Mouse (Mus musculus): ENCODE data around the gene Cdhr2.

Gene Cdhr2

DNA sequence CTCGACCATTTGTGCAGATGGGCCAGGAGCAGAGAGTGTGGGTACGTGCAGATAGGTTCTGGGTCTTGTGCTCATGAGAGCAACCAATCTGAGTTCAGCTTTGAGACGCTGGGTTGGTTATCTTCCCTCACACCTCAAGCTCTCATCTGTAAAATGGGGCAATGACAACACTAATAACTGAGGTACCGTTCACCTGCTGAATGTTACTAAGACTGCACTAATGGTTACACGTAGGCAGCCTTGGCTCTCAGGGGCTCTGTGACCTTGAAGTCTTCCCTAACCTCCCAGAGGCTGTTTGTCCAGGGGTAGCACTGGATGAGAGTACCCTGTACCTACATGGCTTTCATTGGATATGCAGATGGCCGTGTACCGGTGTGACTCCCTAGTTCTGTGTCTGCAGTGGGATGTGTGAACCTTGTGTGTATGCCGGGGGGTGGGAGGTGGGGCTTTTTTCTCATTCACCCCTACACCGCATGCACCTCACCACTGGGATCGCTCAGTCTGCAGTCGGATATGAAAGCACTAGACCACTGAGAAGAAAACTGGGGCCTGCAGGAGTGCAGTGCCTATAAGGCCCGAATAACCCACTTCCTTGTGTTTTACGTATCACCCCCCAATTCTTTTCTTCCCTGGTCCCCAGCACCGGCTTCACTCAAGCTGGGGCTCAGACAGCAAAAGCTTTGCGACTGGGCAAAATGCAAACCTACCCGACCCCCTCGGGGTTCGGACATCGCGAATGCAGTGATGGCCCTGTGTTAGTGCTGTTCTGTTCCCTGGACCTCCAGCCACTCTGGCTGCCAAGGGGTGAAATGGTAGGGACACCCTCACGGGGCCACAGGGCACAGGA lies 8.3 kb upstream of the Cdhr2 start:
- in situ Hi-C loops (cut with MseI, MboI): no loop called here

- in situ Hi-C loops (cut with MseI, MboI): no loop called here
Observed at GRCm38 (mm10) chr13:54693558-54694347, 7.5 kb upstream of the Cdhr2 start, which contains the start of gene Rnf44. Gene Rnf44, minus strand, starts transcription at chr13:54693907.

DNA sequence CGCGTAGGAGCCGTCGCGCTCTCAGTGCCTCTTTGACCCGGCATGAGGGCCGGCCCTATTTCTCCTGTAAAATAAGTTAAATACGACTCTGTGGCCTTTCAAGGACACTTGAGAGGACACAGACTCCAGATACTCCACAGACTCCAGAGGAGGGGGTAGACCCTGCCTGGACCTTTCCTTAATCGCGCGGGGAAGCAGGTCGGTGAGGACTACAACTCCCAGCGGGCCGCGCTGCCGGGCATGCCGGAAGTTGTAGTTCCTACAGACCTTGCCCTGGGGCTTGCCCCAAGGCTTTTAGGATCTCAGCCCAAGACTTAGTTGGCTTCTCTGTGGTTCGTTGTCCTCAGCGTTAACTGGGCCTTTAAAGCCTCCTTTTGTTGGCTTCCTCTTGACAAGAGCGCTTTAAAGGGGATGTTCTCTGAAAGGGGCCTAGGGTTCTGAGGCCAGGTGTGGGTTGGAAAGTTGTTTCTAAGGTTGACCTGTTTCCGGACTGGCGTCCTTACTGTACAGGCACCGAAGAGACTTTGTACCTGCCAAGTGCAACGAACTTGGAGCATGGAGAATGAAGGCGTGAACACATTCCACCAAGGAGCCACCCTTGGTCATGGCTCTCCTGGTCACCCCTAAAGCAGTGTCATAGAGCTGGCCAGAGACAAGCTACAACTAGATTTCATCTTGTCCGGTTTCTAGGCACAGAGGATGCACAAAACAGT lies 6.8 kb upstream of the Cdhr2 start:
- in situ Hi-C loops (cut with MseI, MboI): no loop called here

DNA sequence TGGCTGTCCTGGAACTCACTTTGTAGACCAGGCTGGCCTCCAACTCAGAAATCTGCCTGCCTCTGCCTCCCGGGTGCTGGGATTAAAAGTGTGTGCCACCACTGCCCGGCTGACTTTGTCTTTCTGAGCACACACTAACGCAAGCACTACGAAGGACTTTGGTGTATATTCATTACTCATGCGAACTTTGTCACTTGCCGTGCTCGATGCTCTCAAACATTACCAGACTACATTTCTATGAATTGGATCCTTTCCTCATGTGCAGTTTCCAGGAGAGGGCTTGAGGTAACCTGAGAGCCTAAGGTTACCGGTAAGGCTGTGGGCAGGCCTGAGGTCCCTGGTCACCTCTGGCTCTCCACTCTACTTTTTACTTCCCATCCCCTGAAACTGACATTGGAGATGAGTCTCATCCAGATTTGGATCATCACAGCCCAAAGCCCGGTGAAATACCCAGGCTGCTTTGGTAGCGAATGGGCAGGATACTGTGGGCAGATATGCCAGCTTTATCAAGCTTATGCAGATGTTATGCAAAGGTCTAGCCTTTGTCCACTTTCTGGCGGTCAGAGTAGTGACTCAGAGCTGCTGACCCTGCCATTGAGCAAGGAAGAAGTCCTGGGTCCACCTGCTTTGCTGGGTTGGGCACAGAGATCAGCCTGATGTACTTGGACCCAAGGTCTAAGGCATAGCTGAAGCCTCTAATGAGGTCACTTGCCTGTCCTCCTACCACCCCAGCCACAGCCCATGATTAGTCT lies 5.6 kb upstream of the Cdhr2 start:
- in situ Hi-C loops (cut with MseI, MboI): no loop called here

DNA sequence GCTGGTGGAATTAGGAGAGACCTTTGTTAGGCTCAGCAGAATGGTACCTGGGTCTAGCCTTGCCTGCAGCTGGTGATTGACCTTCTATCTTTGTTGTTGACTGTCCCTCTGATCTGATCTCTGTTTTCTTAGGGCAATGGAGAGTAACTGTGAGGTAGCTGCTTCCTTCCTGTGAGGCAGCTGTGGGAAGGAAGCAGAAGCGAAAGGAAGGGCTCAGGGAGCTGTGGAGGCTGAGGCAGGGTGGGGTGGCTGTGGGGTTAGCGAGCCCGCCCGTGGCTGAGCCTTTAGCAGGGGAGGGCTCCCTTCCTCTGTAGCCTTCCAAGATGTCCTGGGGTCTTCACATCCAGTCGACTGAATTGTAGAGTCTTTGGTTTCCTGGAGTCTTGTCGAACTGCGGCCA lies 1.2 kb downstream of the Cdhr2 start:
- in situ Hi-C loops (cut with MseI, MboI): no loop called here

GRCm38 (mm10) chr13:54704890-54705289 lies 3.6 kb downstream of the Cdhr2 start:
- in situ Hi-C loops (cut with MseI, MboI): no loop called here

GRCm38 (mm10) chr13:54710866-54711265 lies 9.6 kb downstream of the Cdhr2 start:
- in situ Hi-C loops (cut with MseI, MboI): no loop called here

DNA sequence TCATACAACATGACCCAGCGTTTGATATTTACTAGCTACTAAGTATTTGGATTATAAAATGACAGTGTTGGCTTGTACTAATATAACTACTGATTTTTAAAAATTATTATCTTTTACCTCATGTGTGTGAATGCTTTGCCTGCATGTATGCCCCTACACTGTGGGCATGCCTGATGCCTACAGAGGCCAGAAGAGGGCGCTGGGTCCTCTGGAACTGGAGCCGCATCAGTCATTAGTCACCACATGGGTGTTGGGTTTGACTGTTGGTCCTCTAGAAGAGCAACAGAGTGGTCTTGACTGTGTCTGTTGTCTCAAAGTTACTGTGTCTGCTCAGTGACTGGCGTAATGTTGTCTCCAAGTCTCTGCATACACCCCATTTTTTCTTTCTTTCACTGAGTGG lies 13.1 kb downstream of the Cdhr2 start:
- in situ Hi-C loops (cut with MseI, MboI): no loop called here

DNA sequence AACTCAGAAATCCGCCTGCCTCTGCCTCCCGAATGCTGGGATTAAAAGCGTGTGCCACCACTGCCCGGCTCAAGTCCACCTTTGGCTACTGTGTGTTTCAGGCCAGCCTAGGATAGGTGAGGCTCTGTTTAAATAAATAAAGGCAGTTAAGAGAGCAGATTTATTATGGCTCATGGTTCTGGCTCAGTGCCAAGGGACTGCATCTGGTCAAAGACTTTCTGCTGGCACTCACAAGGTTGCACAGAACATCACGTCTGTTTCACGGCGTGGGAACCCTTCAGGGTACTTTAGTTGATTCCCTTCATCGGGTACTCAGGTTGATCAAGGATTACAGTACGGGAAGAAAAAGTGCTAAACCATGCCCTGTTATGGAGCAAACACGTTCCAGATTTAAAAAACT lies 13.7 kb downstream of the Cdhr2 start:
- in situ Hi-C loops (cut with MseI, MboI): loop anchor here in 1 of 2 experiments (5.0 kb wide), 1 partner anchor 52 kb away; the partner anchor contains the start of gene Sncb

DNA sequence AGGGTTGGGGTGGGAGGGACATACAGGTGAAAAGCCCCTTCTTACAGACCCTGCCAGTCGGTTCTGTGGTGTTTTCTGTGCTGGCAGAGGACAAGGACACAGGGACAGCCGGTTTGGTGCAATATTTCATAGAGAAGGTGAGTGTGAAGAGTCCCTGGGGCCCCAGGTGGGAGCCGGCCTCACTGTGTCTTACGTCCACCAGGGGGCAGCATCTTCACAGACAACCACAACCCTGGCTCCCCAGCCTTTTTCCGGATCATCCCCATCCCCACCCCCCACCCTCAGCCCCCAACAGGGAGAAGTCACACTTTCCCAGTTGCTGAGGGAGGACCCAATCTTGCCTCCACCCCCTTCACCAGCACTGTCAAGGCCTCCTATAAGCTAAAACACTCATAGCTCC lies 15.7 kb downstream of the Cdhr2 start:
- in situ Hi-C loops (cut with MseI, MboI): loop anchor here in 1 of 2 experiments (5.0 kb wide), 1 partner anchor 50 kb away; the partner anchor contains the start of gene Sncb

DNA sequence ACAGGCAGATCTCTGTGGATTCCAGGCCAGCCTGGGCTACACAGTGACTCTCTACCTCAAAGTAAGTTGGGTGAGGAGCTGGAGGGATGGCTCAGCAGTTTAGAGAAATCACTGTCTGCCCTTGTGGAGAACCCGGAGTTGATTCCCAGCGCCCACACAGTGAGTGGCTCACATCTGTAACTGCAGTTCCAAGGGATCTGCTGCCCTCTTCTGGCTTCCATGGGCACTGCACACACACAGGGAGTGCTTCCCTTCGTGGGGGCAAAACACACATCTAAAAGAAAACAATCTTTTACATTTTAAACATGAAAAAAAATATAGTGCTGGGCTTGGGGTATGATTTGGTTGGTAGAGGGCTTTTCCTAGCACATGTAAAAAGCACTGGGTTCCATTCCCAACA lies 21.9 kb downstream of the Cdhr2 start:
- in situ Hi-C loops (cut with MseI, MboI): no loop called here

- in situ Hi-C loops (cut with MseI, MboI): no loop called here
Observed at GRCm38 (mm10) chr13:54726131-54726530, 24.9 kb downstream of the Cdhr2 start.

DNA sequence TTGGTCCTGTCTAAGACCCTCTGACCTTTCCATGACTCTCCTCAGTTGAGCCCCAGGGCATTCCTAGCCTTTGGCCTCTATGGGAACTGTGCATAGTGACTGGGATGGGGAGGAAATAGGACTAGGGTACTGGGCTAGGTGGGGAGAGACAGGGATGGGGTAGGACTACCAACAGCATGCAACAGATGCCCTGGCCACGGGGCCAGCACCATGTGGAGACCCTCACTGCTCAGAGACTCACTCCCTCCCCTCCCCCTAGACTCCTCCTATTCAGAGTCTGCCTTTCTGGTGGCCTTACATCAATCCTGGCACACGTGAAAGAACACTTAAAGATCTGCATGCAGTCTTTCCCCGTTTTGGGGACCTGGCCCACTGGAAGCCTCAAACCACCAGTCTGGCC lies 35.7 kb downstream of the Cdhr2 start:
- in situ Hi-C loops (cut with MseI, MboI): no loop called here

- in situ Hi-C loops (cut with MseI, MboI): no loop called here
Observed at GRCm38 (mm10) chr13:54737488-54738212, 36.4 kb downstream of the Cdhr2 start.

GRCm38 (mm10) chr13:54738213-54738601 lies 36.9 kb downstream of the Cdhr2 start:
- in situ Hi-C loops (cut with MseI, MboI): no loop called here

DNA sequence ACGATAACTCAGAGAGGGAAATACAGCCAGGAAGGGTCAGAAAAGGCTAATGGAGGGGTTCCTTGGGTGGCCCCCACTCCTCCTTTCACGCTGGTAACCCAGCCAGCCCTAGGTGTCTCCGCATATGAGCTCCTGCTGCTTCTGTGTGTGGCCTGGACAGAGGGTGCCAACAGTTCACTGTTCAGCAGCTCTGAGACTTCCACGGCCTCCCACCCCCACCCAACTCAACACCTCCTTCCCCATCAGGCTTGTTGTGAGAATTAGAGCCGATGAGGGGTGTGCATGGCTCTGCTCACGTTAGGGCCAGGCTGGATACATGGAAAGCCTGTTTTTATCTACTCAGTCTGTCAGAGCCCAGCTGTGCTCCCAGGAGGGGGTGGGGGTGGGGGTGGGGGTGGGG lies 44.8 kb downstream of the Cdhr2 start:
- in situ Hi-C loops (cut with MseI, MboI): no loop called here

- in situ Hi-C loops (cut with MseI, MboI): no loop called here
Observed at GRCm38 (mm10) chr13:54746896-54747295, 45.6 kb downstream of the Cdhr2 start.

- in situ Hi-C loops (cut with MseI, MboI): no loop called here
Observed at GRCm38 (mm10) chr13:54748190-54748589, 46.9 kb downstream of the Cdhr2 start.

DNA sequence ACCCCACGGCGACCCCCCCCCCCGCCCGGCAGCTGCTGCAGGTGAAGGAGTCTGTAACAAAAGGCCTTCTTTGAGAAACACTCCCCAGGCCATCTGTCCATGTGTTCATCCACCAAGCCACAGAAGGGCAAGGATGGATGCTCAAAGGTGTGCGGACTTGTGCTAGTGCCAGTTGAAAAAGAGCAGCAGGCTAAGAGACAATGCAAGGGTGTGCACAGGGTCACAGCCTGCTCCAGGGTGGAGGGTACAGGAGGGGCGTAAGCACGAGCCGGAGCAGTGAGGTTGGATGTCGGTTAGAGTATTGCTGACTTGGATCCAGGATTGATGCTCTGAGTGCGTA lies 47.4 kb downstream of the Cdhr2 start:
- in situ Hi-C loops (cut with MseI, MboI): no loop called here

DNA sequence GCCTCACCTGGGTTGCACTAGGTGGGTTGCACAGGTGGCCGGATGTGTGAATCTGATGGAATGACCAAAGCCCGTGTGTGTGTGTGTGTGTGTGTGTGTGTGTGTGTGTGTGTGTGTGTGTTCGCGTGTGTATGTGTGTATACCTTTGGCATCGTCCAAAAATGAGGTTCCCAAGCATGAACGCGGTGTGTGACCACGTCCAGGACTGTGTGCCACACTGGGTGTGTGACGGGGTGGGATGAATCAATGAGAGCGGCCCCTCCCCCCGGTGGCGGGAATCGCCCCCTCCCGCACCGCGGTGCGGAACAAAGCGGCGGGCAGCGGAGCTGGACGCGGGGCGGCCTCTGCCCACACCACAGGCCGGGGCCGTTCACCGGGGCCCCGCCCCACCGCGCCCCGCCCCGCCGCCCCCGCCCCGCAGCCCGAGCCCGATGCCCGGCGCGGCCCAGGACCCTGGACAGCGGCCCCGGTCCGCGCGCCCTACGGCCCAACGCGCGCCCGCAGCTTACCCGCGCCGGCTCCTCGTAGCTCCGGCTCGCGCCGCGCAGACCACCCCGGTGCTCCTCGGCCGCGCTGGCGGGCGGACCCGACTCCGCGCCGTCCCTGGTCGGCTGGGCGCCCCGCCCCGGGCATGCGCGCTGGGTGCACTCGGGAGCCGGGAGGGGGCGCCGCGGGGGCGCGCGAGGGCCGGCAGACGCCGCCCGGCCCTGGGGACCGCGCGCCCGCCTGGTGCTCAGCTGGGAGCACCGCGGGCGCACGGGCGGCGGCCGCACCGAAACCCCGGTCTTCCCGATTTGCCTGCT lies 48.0 kb downstream of the Cdhr2 start:
- in situ Hi-C loops (cut with MseI, MboI): no loop called here

All from mouse trophoblast stem cell (cell line).